Mouse (Mus musculus): ENCODE measurements around the gene Cacna2d2.

Gene Cacna2d2

GRCm38 (mm10) chr9:107539940-107540339 is 140.5 kb downstream of the Cacna2d2 start:
- DNase-seq (ENCODE audit: low read depth, low spot score): no peak

DNA sequence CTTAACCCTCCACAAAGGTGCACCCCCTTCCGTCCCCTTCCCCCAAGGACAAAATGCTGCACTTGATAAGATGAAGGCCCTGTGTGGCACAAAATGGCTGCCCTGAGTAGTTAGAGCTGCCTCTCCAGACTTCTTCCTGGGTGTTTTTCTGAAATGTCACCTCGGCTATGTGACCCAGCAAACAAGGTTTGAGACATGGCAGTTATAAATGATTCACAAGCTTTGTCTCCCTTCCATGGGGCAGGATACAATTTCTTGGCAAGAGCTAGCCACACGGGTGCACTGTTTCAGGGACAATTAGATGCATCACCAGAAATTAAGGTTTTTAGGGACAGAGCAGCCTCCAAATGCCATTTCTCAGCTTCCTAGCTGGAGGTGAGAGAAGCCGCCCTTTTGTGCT is 141.0 kb downstream of the Cacna2d2 start:
- DNase-seq (ENCODE audit: low read depth, low spot score): no peak

DNA sequence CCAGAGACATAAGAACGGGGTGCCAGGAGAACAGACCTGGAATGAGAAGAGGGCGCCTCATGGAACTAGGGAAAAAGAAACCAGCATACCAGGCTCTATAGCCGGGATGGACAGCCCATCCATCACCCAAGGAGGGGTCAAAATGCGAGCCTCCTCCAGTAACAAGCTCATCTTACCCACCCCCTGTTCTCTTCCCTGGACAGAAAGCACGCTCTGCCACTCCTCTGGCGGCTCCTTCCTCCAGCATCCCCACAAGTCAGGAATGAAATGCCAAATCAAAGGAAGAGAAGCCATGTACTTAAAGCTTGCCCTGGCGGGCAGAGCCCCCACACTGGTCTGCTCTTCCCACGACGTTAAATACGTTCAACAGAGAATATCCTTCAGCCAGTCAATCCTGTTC is 141.6 kb downstream of the Cacna2d2 start:
- DNase-seq (ENCODE audit: low read depth, low spot score): no peak

- peak; percentile 96 for DNase-seq (ENCODE audit: low read depth, low spot score)
These were observed 142.3 kb downstream of the Cacna2d2 start, which contains the start of the genes Cyb561d2 and Nprl2 for GRCm38 (mm10) chr9:107541474-107542351. Gene Cyb561d2, minus strand, starts transcription at chr9:107542193. Gene Nprl2, plus strand, starts transcription at chr9:107542226.

DNA sequence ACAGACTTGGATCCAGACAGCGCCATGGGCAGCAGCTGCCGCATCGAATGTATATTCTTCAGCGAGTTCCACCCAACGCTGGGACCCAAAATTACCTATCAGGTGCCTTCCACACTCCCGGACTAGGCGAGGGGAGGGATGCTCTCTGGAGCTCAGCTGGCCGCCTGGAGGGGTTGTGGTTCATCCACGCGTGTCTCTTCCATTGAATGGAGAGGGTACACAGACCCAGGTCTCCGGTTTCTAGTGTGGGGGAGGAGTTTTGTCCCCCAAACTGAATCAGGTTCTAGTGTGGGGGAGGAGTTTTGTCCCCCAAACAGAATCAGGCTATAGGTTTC is 142.9 kb downstream of the Cacna2d2 start:
- no peak for DNase-seq (ENCODE audit: low read depth, low spot score)

DNA sequence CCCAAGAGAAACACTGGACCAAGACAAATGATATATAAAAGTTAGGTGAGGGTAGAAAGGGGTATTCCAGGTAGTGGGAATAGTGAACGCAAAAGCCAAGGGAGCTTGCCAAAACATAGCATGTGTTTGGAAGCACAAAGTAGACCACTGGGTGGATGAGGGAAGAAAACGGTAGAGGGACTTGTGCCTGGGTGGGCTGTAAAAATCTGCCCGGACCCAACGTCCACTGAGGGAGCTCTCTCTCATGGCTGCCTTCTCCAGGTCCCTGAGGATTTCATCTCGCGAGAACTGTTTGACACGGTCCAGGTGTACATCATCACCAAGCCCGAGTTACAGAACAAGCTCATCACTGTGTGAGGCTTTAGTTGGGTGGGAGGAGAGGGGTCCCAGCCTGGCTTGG is 143.3 kb downstream of the Cacna2d2 start:
- DNase-seq (ENCODE audit: low read depth, low spot score): no peak

GRCm38 (mm10) chr9:107543299-107543698 is 143.9 kb downstream of the Cacna2d2 start:
- DNase-seq (ENCODE audit: low read depth, low spot score): no peak

DNA sequence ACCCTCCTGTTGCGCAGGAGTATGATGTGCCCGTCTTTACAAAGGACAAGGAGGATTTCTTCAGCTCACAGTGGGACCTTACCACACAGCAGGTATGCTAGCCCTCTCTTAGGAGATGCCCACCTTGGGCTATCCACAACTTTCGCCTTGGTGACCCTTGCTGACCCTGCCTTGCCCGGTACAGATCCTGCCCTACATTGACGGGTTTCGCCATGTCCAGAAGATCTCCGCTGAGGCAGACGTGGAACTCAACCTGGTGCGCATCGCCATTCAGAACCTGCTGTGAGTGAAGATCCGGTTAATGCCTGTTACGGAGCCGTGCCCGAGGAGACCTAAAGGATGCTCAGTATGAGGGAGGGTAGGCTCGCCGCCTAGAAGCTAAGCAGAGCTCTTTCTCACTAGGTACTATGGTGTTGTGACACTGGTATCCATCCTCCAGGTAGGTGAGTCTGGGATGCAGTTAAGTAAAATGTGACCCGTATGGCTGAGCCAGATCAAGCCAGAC is 144.8 kb downstream of the Cacna2d2 start:
- no peak for DNase-seq (ENCODE audit: low read depth, low spot score)

DNA sequence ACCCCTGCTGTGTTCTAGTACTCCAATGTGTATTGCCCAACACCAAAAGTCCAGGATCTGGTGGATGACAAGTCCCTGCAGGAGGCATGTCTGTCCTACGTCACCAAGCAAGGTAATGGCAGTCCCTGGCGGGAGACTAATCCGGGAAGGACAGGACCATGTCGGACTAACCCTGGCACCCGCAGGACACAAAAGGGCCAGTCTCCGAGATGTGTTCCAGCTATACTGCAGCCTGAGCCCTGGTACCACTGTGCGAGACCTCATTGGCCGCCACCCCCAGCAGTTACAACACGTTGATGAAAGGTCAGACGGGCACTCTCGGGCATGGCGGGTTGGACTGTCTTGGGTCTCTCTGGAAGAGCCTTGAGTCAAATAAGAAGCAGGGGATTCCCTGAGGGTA is 145.3 kb downstream of the Cacna2d2 start:
- no peak for DNase-seq (ENCODE audit: low read depth, low spot score)

GRCm38 (mm10) chr9:107545199-107545598 is 145.8 kb downstream of the Cacna2d2 start:
- no peak for DNase-seq (ENCODE audit: low read depth, low spot score)

DNA sequence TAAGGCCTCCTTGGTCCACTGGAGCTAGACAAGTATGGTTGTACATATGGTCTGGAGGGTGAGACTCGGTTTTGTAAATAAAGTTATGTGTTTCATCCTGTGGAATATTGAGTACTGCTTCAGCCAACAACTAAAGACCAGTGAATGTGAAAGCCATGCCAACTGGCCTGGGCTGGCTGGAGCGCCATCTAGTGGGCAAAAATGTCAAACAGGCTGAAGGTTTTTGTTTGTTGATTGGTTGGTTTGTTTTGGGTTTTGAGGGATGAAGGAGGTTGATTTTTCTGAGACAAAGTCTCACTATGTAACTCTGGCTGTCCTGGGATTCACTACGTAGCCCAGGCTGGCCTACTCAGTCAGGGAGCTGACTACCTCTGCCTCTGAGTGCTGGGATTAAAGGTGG is 146.2 kb downstream of the Cacna2d2 start:
- DNase-seq (ENCODE audit: low read depth, low spot score): peak; percentile 74

DNA sequence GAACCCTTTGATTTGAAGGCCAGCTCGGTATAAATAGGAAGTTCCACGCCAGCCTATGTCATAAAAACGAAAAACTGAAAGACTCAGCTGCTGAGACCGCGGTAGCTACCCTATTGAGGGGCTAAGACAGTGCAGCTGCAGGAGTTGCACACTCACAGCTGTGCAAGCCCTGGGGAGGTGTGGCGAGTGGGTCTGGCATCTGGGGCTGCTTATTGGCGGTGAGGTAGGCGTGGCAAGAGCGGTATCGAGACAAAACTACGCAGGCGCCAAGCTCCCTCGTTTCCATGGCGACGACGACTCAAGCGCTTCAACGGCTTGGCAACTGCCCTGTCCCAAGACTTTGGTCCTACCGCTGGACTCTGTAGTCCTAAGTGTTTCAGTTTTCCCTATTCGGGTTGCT is 147.6 kb downstream of the Cacna2d2 start, which contains the start of gene Zmynd10:
Zmynd10 (plus strand) TSS at position 273 of the 400 bp plus-strand sequence.
- peak; percentile 94 for DNase-seq (ENCODE audit: low read depth, low spot score)

GRCm38 (mm10) chr9:107547957-107548356 is 148.5 kb downstream of the Cacna2d2 start:
- DNase-seq (ENCODE audit: low read depth, low spot score): no peak

- DNase-seq (ENCODE audit: low read depth, low spot score): no peak
These were observed 149.4 kb downstream of the Cacna2d2 start for GRCm38 (mm10) chr9:107548820-107549219.

DNA sequence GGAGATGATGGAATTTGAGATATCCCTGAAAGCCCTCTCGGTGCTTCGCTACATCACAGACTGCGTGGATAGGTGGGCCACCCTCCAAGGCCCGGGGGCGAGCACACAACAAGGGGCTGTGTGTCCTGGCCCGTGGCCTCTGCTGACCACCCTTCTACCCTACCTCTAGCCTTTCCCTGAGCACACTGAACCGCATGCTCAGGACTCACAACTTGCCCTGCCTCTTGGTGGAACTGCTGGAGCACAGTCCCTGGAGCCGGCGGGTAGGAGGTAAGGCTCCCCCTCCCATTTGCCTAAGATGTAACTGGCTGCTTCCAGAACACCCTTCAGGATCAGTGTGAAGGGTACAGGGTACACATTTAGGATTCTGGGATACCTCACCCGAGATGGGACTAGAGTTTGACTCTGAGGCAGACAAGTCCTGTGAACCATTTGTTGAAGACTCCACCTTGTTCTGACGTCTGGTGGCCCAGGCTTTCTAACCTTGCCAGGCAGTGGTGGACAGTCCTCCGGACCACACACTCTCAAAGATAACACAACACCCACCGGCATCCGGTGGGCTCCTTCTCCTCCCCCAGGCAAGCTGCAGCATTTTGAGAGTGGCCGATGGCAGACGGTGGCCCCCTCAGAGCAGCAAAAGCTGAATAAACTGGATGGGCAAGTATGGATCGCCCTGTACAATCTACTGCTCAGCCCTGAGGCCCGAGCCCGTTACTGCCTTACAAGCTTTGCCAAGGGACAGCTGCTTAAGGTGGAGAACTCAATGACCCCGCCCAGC is 150.1 kb downstream of the Cacna2d2 start:
- DNase-seq (ENCODE audit: low read depth, low spot score): no peak

- DNase-seq (ENCODE audit: low read depth, low spot score): no peak
These were observed 151.2 kb downstream of the Cacna2d2 start for GRCm38 (mm10) chr9:107550491-107551116.

DNA sequence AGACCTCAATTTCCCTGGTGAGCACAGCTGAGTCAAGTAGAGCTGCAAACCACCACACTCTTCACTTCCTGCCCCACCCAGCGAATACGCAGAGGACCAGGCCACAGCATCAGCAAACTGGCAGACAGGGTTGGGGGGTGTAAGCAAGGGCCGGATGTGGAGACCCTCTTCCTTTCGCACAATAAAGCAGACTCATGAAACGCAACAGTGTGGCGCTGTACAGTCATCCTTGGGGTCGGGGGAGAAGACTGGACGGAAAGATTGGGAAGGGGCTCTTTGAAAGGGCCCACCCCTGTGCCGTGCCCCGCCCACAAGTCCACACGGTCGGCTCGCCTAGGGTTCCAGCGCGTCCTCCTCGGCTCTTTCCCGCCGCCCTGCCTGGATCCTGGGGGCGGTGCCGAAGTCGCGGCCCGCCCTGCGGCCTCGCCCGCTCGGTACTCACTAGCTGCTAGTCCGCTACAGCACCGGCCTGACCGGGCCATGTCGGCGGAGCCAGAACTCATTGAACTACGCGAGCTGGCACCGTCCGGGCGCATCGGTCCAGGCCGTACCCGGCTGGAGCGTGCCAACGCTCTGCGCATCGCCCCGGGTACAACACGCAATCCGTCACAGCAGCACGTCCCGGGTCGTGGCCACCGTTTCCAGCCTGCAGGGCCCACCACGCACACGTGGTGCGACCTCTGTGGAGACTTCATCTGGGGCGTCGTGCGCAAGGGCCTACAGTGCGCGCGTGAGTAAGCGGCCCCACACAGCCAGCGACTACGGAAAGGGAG is 151.9 kb downstream of the Cacna2d2 start, which contains the start of gene Rassf1:
Rassf1 (plus strand) TSS at position 439 of the 773 bp plus-strand sequence.
- no peak for DNase-seq (ENCODE audit: low read depth, low spot score)

DNA sequence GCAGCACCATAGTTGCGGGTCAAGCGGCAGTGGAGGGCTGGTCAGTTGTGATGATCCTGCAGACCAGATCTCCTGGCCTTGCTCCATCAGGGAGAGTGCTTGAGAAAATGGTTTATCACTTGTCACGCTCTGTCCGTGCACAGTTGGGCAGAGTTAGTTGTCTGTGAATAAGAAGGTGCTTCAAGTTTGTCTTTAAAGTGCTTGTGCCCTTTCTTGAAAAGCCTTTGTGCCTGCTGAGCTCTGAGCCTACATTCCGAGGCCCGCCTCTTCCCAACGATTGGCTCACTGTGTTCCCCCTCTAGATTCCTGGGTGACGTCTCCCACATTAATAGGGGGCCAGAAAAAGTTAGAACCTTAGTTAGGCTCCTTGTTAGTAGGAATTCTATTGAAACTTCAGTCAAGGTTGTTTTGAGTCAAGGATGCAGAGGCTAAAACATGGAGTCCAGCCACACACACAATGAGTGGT is 152.5 kb downstream of the Cacna2d2 start:
- DNase-seq (ENCODE audit: low read depth, low spot score): no peak

- DNase-seq (ENCODE audit: low read depth, low spot score): no peak
These were observed 153.4 kb downstream of the Cacna2d2 start for GRCm38 (mm10) chr9:107552690-107553393.

Data from A20 (cell line).